In genomic region chr12:24762253-24762652, GRCm38 (mm10) we compare ENCODE assay signal across 11 mouse cellular contexts. TPM values are rescaled to one million over a fixed set of nuclear protein-coding genes. Genes with fewer than 3 reads are reported as not detected.
DNase-seq lines count a peak whose midpoint lies in the region; ATAC-seq lines count a peak whose summit lies in the region.
"Had no signal": no experiment of that assay in that cellular context is flagged by ENCODE, and none has a peak within 500 bp of the region (broad histone marks: within the 10 kb centered on the region; RNA-seq: fewer than 3 reads in every experiment).

No protein-coding gene starts in this region.

- H3K9ac ChIP-seq in forebrain, embryonic 12.5 days: no peak overlapping the region
- H3K9ac ChIP-seq in forebrain, embryonic 13.5 days: no peak overlapping the region
- no peak overlapping the region for H3K9ac ChIP-seq in midbrain, embryonic 12.5 days (replicated peaks)
- no peak overlapping the region for H3K9ac ChIP-seq in midbrain, embryonic 13.5 days (replicated peaks)
- H3K9ac ChIP-seq in intestine, embryonic 16.5 days (ENCODE audit: low read depth, low read length): no peak overlapping the region
- H3K9ac ChIP-seq: stomach, embryonic 15.5 days had no signal

- H3K27me3 ChIP-seq in forebrain, embryonic 12.5 days: no peaks in the 10 kb centered on the region
- H3K27me3 ChIP-seq in forebrain, embryonic 13.5 days: no peaks in the 10 kb centered on the region
- no peaks in the 10 kb centered on the region for H3K27me3 ChIP-seq in midbrain, embryonic 12.5 days
- no peaks in the 10 kb centered on the region for H3K27me3 ChIP-seq in midbrain, embryonic 13.5 days
- H3K27me3 ChIP-seq in intestine, embryonic 16.5 days (replicated peaks; ENCODE audit: control insufficient read depth, insufficient read depth, low read length): no peaks in the 10 kb centered on the region
- H3K27me3 ChIP-seq: stomach, embryonic 15.5 days had no signal

- no peaks in the 10 kb centered on the region for H3K36me3 ChIP-seq in forebrain, embryonic 12.5 days (replicated peaks)
- H3K36me3 ChIP-seq in forebrain, embryonic 13.5 days (ENCODE audit: poor library complexity, severe bottlenecking): no peaks in the 10 kb centered on the region
- H3K36me3 ChIP-seq in midbrain, embryonic 12.5 days: no peaks in the 10 kb centered on the region
- H3K36me3 ChIP-seq in midbrain, embryonic 13.5 days: no peaks in the 10 kb centered on the region
- no peaks in the 10 kb centered on the region for H3K36me3 ChIP-seq in intestine, embryonic 16.5 days (ENCODE audit: control insufficient read depth, insufficient read depth, low read length)
- H3K36me3 ChIP-seq: stomach, embryonic 15.5 days had no signal

- H3K4me3 ChIP-seq in forebrain, embryonic 12.5 days (replicated peaks): no peak overlapping the region
- no peak overlapping the region for H3K4me3 ChIP-seq in forebrain, embryonic 13.5 days
- H3K4me3 ChIP-seq in midbrain, embryonic 12.5 days: no peak overlapping the region
- no peak overlapping the region for H3K4me3 ChIP-seq in midbrain, embryonic 13.5 days (replicated peaks)
- H3K4me3 ChIP-seq in intestine, embryonic 16.5 days (ENCODE audit: low read length): no peak overlapping the region
- H3K4me3 ChIP-seq: stomach, embryonic 15.5 days had no signal

- peaks cover 16% of the 10 kb centered on the region for H3K4me1 ChIP-seq in forebrain, embryonic 12.5 days
- H3K4me1 ChIP-seq in forebrain, embryonic 13.5 days: peaks cover 14% of the 10 kb centered on the region
- H3K4me1 ChIP-seq in midbrain, embryonic 12.5 days: peaks cover 19% of the 10 kb centered on the region
- H3K4me1 ChIP-seq in midbrain, embryonic 13.5 days (replicated peaks): peaks cover 16% of the 10 kb centered on the region
- peaks cover 3% of the 10 kb centered on the region; the same call in 1 of the 2 replicates for H3K4me1 ChIP-seq in intestine, embryonic 16.5 days (ENCODE audit: control insufficient read depth, insufficient read depth, low read length)

- no peak overlapping the region for H3K27ac ChIP-seq in forebrain, embryonic 12.5 days
- no peak overlapping the region for H3K27ac ChIP-seq in forebrain, embryonic 13.5 days
- H3K27ac ChIP-seq in midbrain, embryonic 12.5 days (replicated peaks): no peak overlapping the region
- no peak overlapping the region for H3K27ac ChIP-seq in midbrain, embryonic 13.5 days
- H3K27ac ChIP-seq in intestine, embryonic 16.5 days (ENCODE audit: low read length): no peak overlapping the region
- H3K27ac ChIP-seq: stomach, embryonic 15.5 days had no signal

- no peak for ATAC-seq in forebrain, embryonic 12.5 days (ENCODE audit: low FRiP score)
- ATAC-seq in forebrain, embryonic 13.5 days: no peak
- no peak for ATAC-seq in midbrain, embryonic 12.5 days (ENCODE audit: low FRiP score, low read depth)
- ATAC-seq in midbrain, embryonic 13.5 days: no peak
- no peak for ATAC-seq in intestine, embryonic 16.5 days
- ATAC-seq: midbrain, embryonic 16.5 days had no signal

- H3K9me3 ChIP-seq in forebrain, embryonic 12.5 days: no peaks in the 10 kb centered on the region
- no peaks in the 10 kb centered on the region for H3K9me3 ChIP-seq in forebrain, embryonic 13.5 days (replicated peaks)
- H3K9me3 ChIP-seq in midbrain, embryonic 12.5 days: no peaks in the 10 kb centered on the region
- H3K9me3 ChIP-seq in midbrain, embryonic 13.5 days: no peaks in the 10 kb centered on the region
- H3K9me3 ChIP-seq in intestine, embryonic 16.5 days (ENCODE audit: control insufficient read depth, low read length): no peaks in the 10 kb centered on the region
- H3K9me3 ChIP-seq: stomach, embryonic 15.5 days had no signal

- H3K4me2 ChIP-seq in forebrain, embryonic 12.5 days: peak overlapping the region; percentile 17; the same call in 1 of the 2 replicates
- no peak overlapping the region for H3K4me2 ChIP-seq in forebrain, embryonic 13.5 days
- H3K4me2 ChIP-seq in midbrain, embryonic 12.5 days (replicated peaks): 0 out of 2 replicates have a peak overlapping the region, but pooled peaks have one; percentile 7
- no peak overlapping the region for H3K4me2 ChIP-seq in midbrain, embryonic 13.5 days (replicated peaks)
- 0 out of 2 replicates have a peak overlapping the region, but pooled peaks have one; percentile 15 for H3K4me2 ChIP-seq in intestine, embryonic 16.5 days (ENCODE audit: low read depth, low read length)
- H3K4me2 ChIP-seq: stomach, embryonic 15.5 days had no signal

- 2% methylated on average over 3 of the region's 3 CpGs for WGBS in forebrain, embryonic 12.5 days
- WGBS in forebrain, embryonic 13.5 days: 2% methylated on average over 3 of the region's 3 CpGs
- WGBS in midbrain, embryonic 12.5 days: under 1% methylated on average over 3 of the region's 3 CpGs
- WGBS in midbrain, embryonic 13.5 days: 6% methylated on average over 3 of the region's 3 CpGs
- WGBS in intestine, embryonic 16.5 days: 6% methylated on average over 3 of the region's 3 CpGs

- DNase-seq in yolk sac, embryonic 10.5 days (ENCODE audit: low spot score): peak; percentile 11
- DNase-seq in layer of hippocampus, postnatal 25 days (ENCODE audit: extremely low spot score in 1 of 2, low spot score in 1 of 2): no peak
- DNase-seq in lung, adult 18-20 months: no peak
- DNase-seq: right cerebral cortex, adult 18-20 months had no signal

RNA-seq across cellular contexts. Expression of gene Rrm2, which starts 54.2 kb away (rescaled TPM):
- polyA plus RNA-seq in forebrain, embryonic 12.5 days (2016; fragmentation: Nextera tagmentation; extraction: Ambion mirVana): 525 and 536 TPM in 2 replicates
- polyA plus RNA-seq in forebrain, embryonic 13.5 days (2015; fragmentation: Nextera tagmentation; extraction: Ambion mirVana): 405 and 421 TPM in 2 replicates
- 429 and 434 TPM in 2 replicates for polyA plus RNA-seq in midbrain, embryonic 12.5 days (2016; fragmentation: Nextera tagmentation; extraction: Ambion mirVana)
- 153 and 175 TPM in 2 replicates for polyA plus RNA-seq in midbrain, embryonic 13.5 days (2015; fragmentation: Nextera tagmentation; extraction: Ambion mirVana)
- 122 and 147 TPM in 2 replicates for polyA plus RNA-seq in intestine, embryonic 16.5 days (2015; fragmentation: Nextera tagmentation; extraction: Ambion mirVana)
- 1 to 10 TPM; 2.6 to 3.5 TPM for total RNA-seq in layer of hippocampus, postnatal 25 days (2021)

Comparison
In these comparisons a context has a peak if more than half of its experiments do, and no peak if none do; other contexts are left out.
1. H3K4me2 ChIP-seq: peak in forebrain, embryonic 12.5 days (single experiment), midbrain, embryonic 12.5 days (single experiment) and intestine, embryonic 16.5 days (single experiment); none in forebrain, embryonic 13.5 days (single experiment) and midbrain, embryonic 13.5 days (single experiment).